Mouse (Mus musculus) kidney, adult 2 months (tissue): Measurements from ENCODE around the gene Cd80. TPM values are rescaled to one million over a fixed set of nuclear protein-coding genes. Genes with fewer than 3 reads are reported as not detected.

Experiments
- DNase-seq: peaks from one replicate; pipeline ENCODE4 v3.0.0; 2021
- H3K27ac ChIP-seq: fragments of 200-500 bp; 2 replicates; pipeline ENCODE4 v1.5.1; 2012; ENCODE audit warnings: low read depth, low read length, control low read depth, inconsistent platforms; ENCODE audit not compliant: insufficient read depth
- H3K27me3 ChIP-seq: fragments of 200-500 bp; replicated peaks from 2 replicates; pipeline ENCODE4 v1.6.1; 2012; ENCODE audit warnings: mild to moderate bottlenecking, moderate library complexity, low read length, inconsistent platforms; ENCODE audit not compliant: control insufficient read depth, insufficient read depth
- H3K36me3 ChIP-seq: fragments of 200-500 bp; 2 replicates; pipeline ENCODE4 v1.6.1; 2012; ENCODE audit warnings: mild to moderate bottlenecking, moderate library complexity, low read length, inconsistent platforms; ENCODE audit not compliant: control insufficient read depth, insufficient read depth
- H3K4me1 ChIP-seq: fragments of 200-500 bp; 2 replicates; pipeline ENCODE4 v1.6.1; 2011; ENCODE audit warnings: low read length; ENCODE audit not compliant: control insufficient read depth, insufficient read depth
- H3K4me3 ChIP-seq: fragments of 200-500 bp; 2 replicates; pipeline ENCODE4 v1.5.1; 2011; ENCODE audit warnings: mild to moderate bottlenecking, low read depth, low read length, control low read depth; ENCODE audit not compliant: insufficient read depth
- CTCF ChIP-seq: fragments of 200-500 bp; conservative IDR thresholded peaks from 2 replicates; pipeline ENCODE4 v1.5.1; 2011; ENCODE audit warnings: low read depth, mild to moderate bottlenecking, control low read depth, low read length, moderate library complexity, mixed read lengths; ENCODE audit not compliant: insufficient read depth, insufficient read length
- POLR2A ChIP-seq: fragments of 200-500 bp; IDR thresholded peaks from one replicate; pipeline ENCODE4 v1.6.1; 2011; ENCODE audit warnings: low read depth, low read length, control low read depth
- WGBS: fragments of 180-500 bp; shearing (Covaris S2); methylation state at CpG from one replicate; pipeline ENCODE4 v1.1.7; 2018; 5-methylcytosine and 5-hydroxymethylcytosine counted together
- polyA plus RNA-seq: library from polyadenylated mRNA; depleted of rRNA; stranded (reverse); fragments of >200 nt; gene quantifications from 2 replicates; pipeline ENCODE4 v1.2.3, GENCODE M21; 2012

Gene Cd80
- polyA plus RNA-seq, 1 experiment: 0.23 TPM

DNA sequence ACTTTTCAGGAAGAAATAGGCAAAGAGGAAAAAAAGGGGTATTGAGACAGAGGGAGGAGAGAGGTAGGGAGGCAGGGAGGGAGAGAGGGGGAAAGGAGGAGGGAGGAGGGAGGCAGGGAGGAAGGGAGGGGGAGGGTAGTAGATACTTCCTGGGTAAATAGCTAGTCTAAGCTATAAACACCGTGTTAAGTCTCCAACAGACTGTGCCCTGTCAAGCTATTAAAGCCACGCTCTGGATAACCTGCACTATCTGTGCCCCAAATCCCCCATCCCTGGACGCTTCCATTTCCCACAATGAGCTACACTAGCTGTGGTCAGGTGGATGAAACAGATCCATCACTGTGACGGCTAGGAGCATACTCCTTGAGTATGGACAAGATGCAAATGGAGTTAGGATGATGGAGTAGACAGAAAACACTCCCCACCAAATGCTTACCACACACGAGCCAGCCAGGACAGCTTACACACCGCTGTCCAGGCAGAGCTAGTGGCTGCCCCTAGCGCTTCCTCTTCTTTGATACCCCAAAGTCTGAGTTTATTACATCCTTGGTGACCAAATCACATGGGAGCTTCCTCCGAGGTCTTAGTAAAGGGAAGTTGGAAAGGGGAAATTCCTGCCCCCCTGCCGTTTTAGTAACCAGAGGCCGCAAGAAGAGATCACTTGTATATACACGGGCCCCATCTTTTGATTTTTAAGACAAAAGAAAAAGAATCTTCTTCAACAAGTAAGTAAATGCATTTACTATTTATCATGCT is 1.6 kb downstream of the Cd80 start:
- peak; percentile 11 for DNase-seq
- Histone ChIP-seq H3K36me3 (no peaks in the 10 kb centered on the region), H3K27ac (no peak overlapping the region), H3K4me3 (no peak overlapping the region), H3K27me3 (no peaks in the 10 kb centered on the region), H3K4me1 (no peaks in the 10 kb centered on the region)
- WGBS: 63% methylated on average over 11 of the region's 11 CpGs
- no peak for TF ChIP-seq POLR2A
- no peak for TF ChIP-seq CTCF

GRCm38 (mm10) chr16:38458600-38459280 is 3.4 kb downstream of the Cd80 start:
- 76% methylated on average over 6 of the region's 6 CpGs for WGBS
- H3K4me3 ChIP-seq: no peak overlapping the region
- H3K27me3 ChIP-seq: no peaks in the 10 kb centered on the region
- no peak for DNase-seq
- no peaks in the 10 kb centered on the region for H3K4me1 ChIP-seq
- no peak overlapping the region for H3K27ac ChIP-seq
- no peaks in the 10 kb centered on the region for H3K36me3 ChIP-seq
- TF ChIP-seq POLR2A: no peak
- TF ChIP-seq CTCF: no peak

DNA sequence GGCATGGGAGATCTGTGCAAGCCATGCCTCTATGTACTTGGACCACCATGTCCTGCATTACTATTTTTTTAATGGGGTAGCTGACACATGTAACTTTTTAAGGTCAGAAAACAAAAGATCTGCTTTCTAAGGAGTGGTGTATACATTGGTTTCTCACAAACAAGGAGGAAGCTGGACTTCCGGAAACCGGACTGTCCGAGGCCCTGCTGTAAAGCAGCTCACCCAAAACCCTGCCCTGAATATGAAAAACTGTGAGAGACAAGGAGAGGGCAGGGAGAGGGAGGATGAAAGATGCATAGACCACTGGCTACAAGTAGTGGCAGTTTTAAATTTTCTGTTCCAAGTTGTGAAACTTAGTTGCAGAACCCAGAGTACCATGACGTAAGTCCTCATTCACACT is 4.6 kb downstream of the Cd80 start:
- DNase-seq: no peak
- Histone ChIP-seq H3K27me3 (no peaks in the 10 kb centered on the region), H3K36me3 (no peaks in the 10 kb centered on the region), H3K4me1 (no peaks in the 10 kb centered on the region), H3K4me3 (no peak overlapping the region), H3K27ac (no peak overlapping the region)
- WGBS: 90% methylated on average over 4 of the region's 4 CpGs
- TF ChIP-seq CTCF (no peak), POLR2A (no peak)

GRCm38 (mm10) chr16:38461749-38462148 is 6.4 kb downstream of the Cd80 start:
- 65% methylated on average over 8 of the region's 8 CpGs for WGBS
- TF ChIP-seq POLR2A (no peak), CTCF (no peak)
- Histone ChIP-seq H3K27ac (no peak overlapping the region), H3K4me1 (no peaks in the 10 kb centered on the region), H3K27me3 (no peaks in the 10 kb centered on the region), H3K36me3 (no peaks in the 10 kb centered on the region), H3K4me3 (no peak overlapping the region)
- DNase-seq: no peak

- no peak overlapping the region for H3K27ac ChIP-seq
- H3K4me1 ChIP-seq: no peaks in the 10 kb centered on the region
- no peaks in the 10 kb centered on the region for H3K36me3 ChIP-seq
- H3K4me3 ChIP-seq: no peak overlapping the region
- no peaks in the 10 kb centered on the region for H3K27me3 ChIP-seq
- DNase-seq: no peak
- 72% methylated on average over 7 of the region's 7 CpGs for WGBS
- TF ChIP-seq POLR2A: no peak
- no peak for TF ChIP-seq CTCF
These were observed 6.8 kb downstream of the Cd80 start for GRCm38 (mm10) chr16:38462161-38462560.

GRCm38 (mm10) chr16:38463305-38463704 is 7.9 kb downstream of the Cd80 start:
- TF ChIP-seq CTCF (no peak), POLR2A (no peak)
- no peaks in the 10 kb centered on the region for H3K4me1 ChIP-seq
- no peaks in the 10 kb centered on the region for H3K27me3 ChIP-seq
- H3K4me3 ChIP-seq: no peak overlapping the region
- H3K27ac ChIP-seq: no peak overlapping the region
- 89% methylated on average over 5 of the region's 5 CpGs for WGBS
- H3K36me3 ChIP-seq: no peaks in the 10 kb centered on the region
- no peak for DNase-seq

- H3K27me3 ChIP-seq: no peaks in the 10 kb centered on the region
- no peaks in the 10 kb centered on the region for H3K4me1 ChIP-seq
- H3K36me3 ChIP-seq: no peaks in the 10 kb centered on the region
- no peak for DNase-seq
- WGBS: 68% methylated on average over 4 of the region's 4 CpGs
- H3K27ac ChIP-seq: no peak overlapping the region
- no peak overlapping the region for H3K4me3 ChIP-seq
- TF ChIP-seq POLR2A (no peak), CTCF (no peak)
These were observed 10.7 kb downstream of the Cd80 start for GRCm38 (mm10) chr16:38466089-38466488.
